Mouse (Mus musculus) lung, adult 2 months (tissue): ENCODE data around the gene Cep89.

Source experiments
- CTCF ChIP-seq: fragments of 200-500 bp; IDR thresholded peaks from 2 replicates; pipeline ENCODE4 v1.5.1; 2011; ENCODE audit warnings: mild to moderate bottlenecking, low read length, control low read depth; ENCODE audit not compliant: insufficient read depth
- POLR2A ChIP-seq: fragments of 200-500 bp; IDR thresholded peaks from 2 replicates; pipeline ENCODE4 v1.6.1; 2011; ENCODE audit warnings: low read depth, mild to moderate bottlenecking, control low read depth, low read length, borderline replicate concordance; ENCODE audit errors: extremely low read depth

- no peak for TF ChIP-seq CTCF
- no peak for TF ChIP-seq POLR2A
These were observed 34.6 kb upstream of the Cep89 start for GRCm38 (mm10) chr7:35362253-35362652.
